Mouse (Mus musculus): ENCODE measurements around the gene Cib2. TPM values are rescaled to one million over a fixed set of nuclear protein-coding genes. Genes with fewer than 3 reads are reported as not detected.

The Cib2 gene
- total and polyA plus RNA-seq, 3 experiments = 7.3 to 9.0 TPM; not detected in 1

GRCm38 (mm10) chr9:54544954-54545315, 15.1 kb downstream of the Cib2 start:
- H3K79me2 ChIP-seq (ENCODE audit: control insufficient read depth, insufficient read depth, low read length, poor library complexity) = no peaks in the 10 kb centered on the region
- no peak for DNase-seq (ENCODE audit: low read depth, low spot score)
- H3K4me1 ChIP-seq (ENCODE audit: control insufficient read depth in 1 of 2, insufficient read depth in 2 of 2, low read length in 2 of 2) = peaks cover 2 to 3% of the 10 kb centered on the region in 2 experiments; a peak in 2 of 4 replicates
- H3K4me3 ChIP-seq (ENCODE audit: control insufficient read depth in 1 of 2, insufficient read depth in 1 of 2, low read depth in 2 of 2, low read length in 2 of 2) = no peak overlapping the region
- TF ChIP-seq GATA1 (IDR thresholded peaks at IDR 0.05; ENCODE audit: low read depth, low read length) (no peak), ZMIZ1 (IDR thresholded peaks at IDR 0.05; ENCODE audit: low read depth, low read length) (no peak), MAX (IDR thresholded peaks at IDR 0.05; ENCODE audit: low read length) (no peak), MXI1 (IDR thresholded peaks at IDR 0.05; ENCODE audit: low read depth, low read length) (no peak), CTCF (IDR thresholded peaks at IDR 0.05 in 2 of 3, conservative IDR thresholded peaks at IDR 0.05 in 1 of 3; ENCODE audit: control insufficient read depth in 1 of 3, insufficient read depth in 1 of 3, low read depth in 2 of 3, low read length in 3 of 3, poor library complexity in 1 of 3, severe bottlenecking in 1 of 3) (no peak), GABPA (IDR thresholded peaks at IDR 0.05; ENCODE audit: low read depth, low read length) (no peak), MYC (IDR thresholded peaks at IDR 0.05; ENCODE audit: low read depth, low read length) (no peak), CHD1 (IDR thresholded peaks at IDR 0.05; ENCODE audit: low read depth, low read length) (no peak), SIN3A (IDR thresholded peaks at IDR 0.05; ENCODE audit: low read length) (no peak), RAD21 (IDR thresholded peaks at IDR 0.05; ENCODE audit: low read depth, low read length) (no peak), ELF1 (IDR thresholded peaks at IDR 0.05; ENCODE audit: low read depth, low read length) (no peak), MYB (IDR thresholded peaks at IDR 0.05; ENCODE audit: low read depth, low read length) (no peak), ZKSCAN1 (IDR thresholded peaks at IDR 0.05; ENCODE audit: low read depth, low read length) (no peak), POLR2AphosphoS5 (IDR thresholded peaks at IDR 0.05; ENCODE audit: borderline replicate concordance, low read depth, low read length) (no peak), POLR2A (IDR thresholded peaks at IDR 0.05; ENCODE audit: control insufficient read depth in 1 of 2, insufficient read depth in 1 of 2, low read depth in 1 of 2, low read length in 2 of 2, poor library complexity in 1 of 2) (no peak), E2F4 (IDR thresholded peaks at IDR 0.05; ENCODE audit: borderline replicate concordance, low read depth, low read length) (no peak), CHD2 (IDR thresholded peaks at IDR 0.05; ENCODE audit: low read length) (no peak), NELFE (IDR thresholded peaks at IDR 0.05; ENCODE audit: low read depth, low read length) (no peak)
- no peaks in the 10 kb centered on the region for H3K27me3 ChIP-seq (ENCODE audit: control insufficient read depth in 1 of 2, insufficient read depth in 2 of 2, low read length in 2 of 2)
- no peak overlapping the region for H3K27ac ChIP-seq (ENCODE audit: control insufficient read depth, low read depth, low read length)
- H3K9ac ChIP-seq (ENCODE audit: control insufficient read depth, low read depth, low read length, poor library complexity, severe bottlenecking) = no peak overlapping the region
- H3K36me3 ChIP-seq (ENCODE audit: control insufficient read depth in 1 of 2, insufficient read depth in 2 of 2, low read length in 2 of 2) = peaks cover 0 to 3% of the 10 kb centered on the region in 2 experiments; a peak in 1 of 4 replicates
- no peaks in the 10 kb centered on the region for H3K9me3 ChIP-seq (replicated peaks; ENCODE audit: insufficient read depth, low read length)

GRCm38 (mm10) chr9:54544212-54544953, 15.6 kb downstream of the Cib2 start:
- DNase-seq (ENCODE audit: low read depth, low spot score) = no peak

More at GRCm38 (mm10) chr9:54544212-54544953, 15.6 kb downstream of the Cib2 start:
- H3K9me3 ChIP-seq (replicated peaks; ENCODE audit: insufficient read depth, low read length) = no peaks in the 10 kb centered on the region
- no peak overlapping the region for H3K4me3 ChIP-seq (ENCODE audit: control insufficient read depth in 1 of 2, insufficient read depth in 1 of 2, low read depth in 2 of 2, low read length in 2 of 2)
- H3K4me1 ChIP-seq (ENCODE audit: control insufficient read depth in 1 of 2, insufficient read depth in 2 of 2, low read length in 2 of 2) = peaks cover 2 to 3% of the 10 kb centered on the region in 2 experiments; a peak in 2 of 4 replicates
- no peaks in the 10 kb centered on the region for H3K79me2 ChIP-seq (ENCODE audit: control insufficient read depth, insufficient read depth, low read length, poor library complexity)
- no peak overlapping the region for H3K27ac ChIP-seq (ENCODE audit: control insufficient read depth, low read depth, low read length)
- no peaks in the 10 kb centered on the region for H3K27me3 ChIP-seq (ENCODE audit: control insufficient read depth in 1 of 2, insufficient read depth in 2 of 2, low read length in 2 of 2)
- H3K9ac ChIP-seq (ENCODE audit: control insufficient read depth, low read depth, low read length, poor library complexity, severe bottlenecking) = no peak overlapping the region
- TF ChIP-seq MXI1 (IDR thresholded peaks at IDR 0.05; ENCODE audit: low read depth, low read length) = no peak
- TF ChIP-seq MYB (IDR thresholded peaks at IDR 0.05; ENCODE audit: low read depth, low read length) = no peak
- no peak for TF ChIP-seq USF2 (IDR thresholded peaks at IDR 0.05; ENCODE audit: borderline replicate concordance in 1 of 2, insufficient read depth in 1 of 2, low read depth in 1 of 2, low read length in 2 of 2)
- no peak for TF ChIP-seq RCOR1 (IDR thresholded peaks at IDR 0.05; ENCODE audit: low read depth, low read length)
- TF ChIP-seq GATA1 (IDR thresholded peaks at IDR 0.05; ENCODE audit: low read depth, low read length) = no peak
- TF ChIP-seq RAD21 (IDR thresholded peaks at IDR 0.05; ENCODE audit: low read depth, low read length) = no peak
- TF ChIP-seq HCFC1 (IDR thresholded peaks at IDR 0.05; ENCODE audit: low read depth, low read length) = no peak
- no peak for TF ChIP-seq ELF1 (IDR thresholded peaks at IDR 0.05; ENCODE audit: low read depth, low read length)
- no peak for TF ChIP-seq MAZ (IDR thresholded peaks at IDR 0.05; ENCODE audit: low read depth, low read length)
- TF ChIP-seq ZC3H11A (IDR thresholded peaks at IDR 0.05; ENCODE audit: low read depth, low read length) = no peak
- TF ChIP-seq CTCF (IDR thresholded peaks at IDR 0.05 in 2 of 3, conservative IDR thresholded peaks at IDR 0.05 in 1 of 3; ENCODE audit: control insufficient read depth in 1 of 3, insufficient read depth in 1 of 3, low read depth in 2 of 3, low read length in 3 of 3, poor library complexity in 1 of 3, severe bottlenecking in 1 of 3) = no peak
- no peak for TF ChIP-seq CHD2 (IDR thresholded peaks at IDR 0.05; ENCODE audit: low read length)
- no peak for TF ChIP-seq USF1 (IDR thresholded peaks at IDR 0.05; ENCODE audit: low read depth, low read length)
- TF ChIP-seq BHLHE40 (IDR thresholded peaks at IDR 0.05; ENCODE audit: borderline replicate concordance, low read depth, low read length) = no peak
- TF ChIP-seq TBP (IDR thresholded peaks at IDR 0.05; ENCODE audit: low read depth, low read length) = no peak
- TF ChIP-seq E2F4 (IDR thresholded peaks at IDR 0.05; ENCODE audit: borderline replicate concordance, low read depth, low read length) = no peak
- TF ChIP-seq UBTF (IDR thresholded peaks at IDR 0.05; ENCODE audit: borderline replicate concordance, insufficient read depth, low read depth, low read length) = no peak
- TF ChIP-seq ZNF384 (IDR thresholded peaks at IDR 0.05; ENCODE audit: low read depth, low read length) = no peak
- H3K36me3 ChIP-seq (ENCODE audit: control insufficient read depth in 1 of 2, insufficient read depth in 2 of 2, low read length in 2 of 2) = peaks cover 0 to 3% of the 10 kb centered on the region in 2 experiments; a peak in 1 of 4 replicates

All from MEL (cell line).